Mouse (Mus musculus): ENCODE data around the gene Ckap2l. TPM values are rescaled to one million over a fixed set of nuclear protein-coding genes. Genes with fewer than 3 reads are reported as not detected.

Ckap2l gene
- total RNA-seq, 2 experiments from 2014 or later: 0.59 to 0.63 TPM

DNA sequence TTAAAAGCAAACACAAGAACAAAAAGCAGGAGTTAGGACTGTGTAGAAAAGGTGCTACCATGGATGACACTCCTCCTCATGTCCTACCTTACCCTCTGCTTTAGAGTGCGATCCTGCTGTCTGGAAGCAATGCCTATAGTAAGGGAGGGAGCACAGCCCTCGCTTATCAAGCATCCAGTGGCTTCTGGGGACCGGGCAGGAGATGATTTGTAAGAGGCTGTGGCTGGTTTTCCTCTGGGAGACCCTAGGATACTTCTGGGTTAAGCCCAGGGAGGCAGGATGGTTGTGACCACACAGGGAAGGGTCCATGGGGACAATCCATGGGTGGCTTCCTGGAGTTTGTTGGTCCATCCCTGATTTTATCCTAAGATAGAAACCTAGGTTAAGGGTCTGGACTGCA, 36.4 kb downstream of the Ckap2l start:
- intact Hi-C loops (cut with DNase I): no loop called here
- no peak for DNase-seq (ENCODE audit: extremely low spot score in 1 of 2, low spot score in 2 of 2)
- TF ChIP-seq CTCF (IDR thresholded peaks at IDR 0.05): no peak

DNA sequence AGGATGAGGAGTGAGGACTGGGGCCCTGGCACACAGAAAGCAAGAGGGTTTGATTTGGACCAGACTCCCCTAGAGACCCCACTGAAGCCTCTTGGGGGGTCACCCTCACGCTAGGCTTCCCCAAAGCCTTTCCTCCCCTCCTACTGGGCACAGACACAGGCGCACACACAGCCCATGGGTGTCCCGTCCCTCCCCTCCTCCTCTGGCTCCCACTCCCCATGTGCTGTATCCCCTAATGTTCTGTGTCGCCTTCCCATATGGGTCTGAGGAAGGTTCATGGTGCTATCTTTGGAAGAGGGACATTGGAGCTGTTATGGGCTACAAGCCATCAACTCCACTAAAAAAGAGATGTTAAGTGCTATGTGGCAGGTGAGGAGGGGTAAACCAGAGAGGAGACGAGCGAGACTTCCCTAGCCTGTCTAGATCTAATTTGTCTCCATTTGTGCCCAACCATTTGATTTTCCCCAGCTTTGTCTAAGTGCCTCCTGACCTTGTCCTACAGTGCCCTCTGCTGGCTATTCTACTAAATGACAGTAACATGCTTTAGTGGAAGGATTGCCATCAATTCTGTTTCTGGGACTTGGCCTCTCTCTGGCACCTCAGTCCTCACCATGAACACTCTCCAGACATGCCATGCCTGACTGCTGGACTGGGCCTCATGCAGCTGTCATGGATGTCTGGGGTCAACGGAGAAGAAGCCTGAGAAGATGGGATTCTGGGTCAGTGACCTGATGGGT, 38.4 kb downstream of the Ckap2l start:
- intact Hi-C loops (cut with DNase I): loop anchor here (1.0 to 10.0 kb wide), 4 partner anchors 84 to 394 kb away; partner anchors contain the start of gene Fbln7
- no peak overlapping the region for H3K4me3 ChIP-seq
- H3K27ac ChIP-seq: no peak overlapping the region
- peak; percentile 87 for TF ChIP-seq CTCF (IDR thresholded peaks at IDR 0.05)
- DNase-seq (ENCODE audit: extremely low spot score in 1 of 2, low spot score in 2 of 2): peak; percentile 57 to 59

More for the DNA sequence above, 36.4 kb downstream of the Ckap2l start:
- Histone ChIP-seq H3K27ac (no peak overlapping the region), H3K4me3 (no peak overlapping the region)

DNA sequence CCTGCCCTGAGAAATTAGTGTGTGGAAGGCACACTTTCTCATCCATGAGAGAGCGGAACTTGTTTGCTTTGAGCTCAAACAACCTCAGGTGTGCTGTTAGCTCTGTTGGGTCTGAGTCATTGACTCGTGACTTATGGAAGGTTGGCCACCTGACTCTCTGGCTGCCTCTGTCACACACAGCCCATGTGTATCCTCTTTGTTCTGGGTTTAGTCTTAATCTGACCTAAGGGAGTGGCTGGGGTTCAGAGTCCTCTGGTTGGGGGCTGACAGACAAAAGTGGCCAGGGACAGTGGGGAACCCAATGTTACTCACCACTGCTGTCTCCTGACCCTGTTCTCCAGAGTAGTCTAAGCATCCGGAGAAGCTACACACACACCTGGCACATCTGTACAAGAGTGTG, 39.0 kb downstream of the Ckap2l start:
- DNase-seq (ENCODE audit: extremely low spot score in 1 of 2, low spot score in 2 of 2): no peak
- intact Hi-C loops (cut with DNase I): loop anchor here (2.0 to 10.0 kb wide), 3 partner anchors 177 to 393 kb away; partner anchors contain the start of gene Fbln7

DNA sequence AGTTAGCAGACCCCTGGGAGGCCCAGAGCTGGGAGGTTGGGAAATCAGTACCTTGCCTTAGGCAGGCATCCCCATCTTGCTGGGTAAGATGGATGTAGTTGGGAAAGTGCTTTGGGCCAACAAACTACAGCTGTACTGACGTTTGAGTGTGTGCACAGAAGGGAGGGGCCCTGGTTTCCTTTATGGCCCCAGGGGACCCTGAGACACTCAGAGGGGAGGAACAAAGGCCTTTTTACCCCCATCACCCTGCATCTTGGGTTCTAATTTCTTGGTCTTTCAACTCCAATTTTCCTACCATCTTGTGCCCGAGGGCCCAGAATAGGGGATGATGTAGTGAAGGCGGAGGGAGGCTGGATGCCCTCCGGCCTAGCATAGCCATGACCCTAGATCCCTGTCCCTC, 41.0 kb downstream of the Ckap2l start:
- no peak overlapping the region for H3K4me3 ChIP-seq
- TF ChIP-seq CTCF (IDR thresholded peaks at IDR 0.05): no peak
- no peak overlapping the region for H3K27ac ChIP-seq
- DNase-seq (ENCODE audit: extremely low spot score in 1 of 2, low spot score in 2 of 2): no peak
- intact Hi-C loops (cut with DNase I): loop anchor here (5.0 to 10.0 kb wide), 2 partner anchors 309 to 391 kb away; partner anchors contain the start of gene Fbln7

More for the DNA sequence above, 39.0 kb downstream of the Ckap2l start:
- Histone ChIP-seq H3K27ac (no peak overlapping the region), H3K4me3 (no peak overlapping the region)
- TF ChIP-seq CTCF (IDR thresholded peaks at IDR 0.05): no peak

DNA sequence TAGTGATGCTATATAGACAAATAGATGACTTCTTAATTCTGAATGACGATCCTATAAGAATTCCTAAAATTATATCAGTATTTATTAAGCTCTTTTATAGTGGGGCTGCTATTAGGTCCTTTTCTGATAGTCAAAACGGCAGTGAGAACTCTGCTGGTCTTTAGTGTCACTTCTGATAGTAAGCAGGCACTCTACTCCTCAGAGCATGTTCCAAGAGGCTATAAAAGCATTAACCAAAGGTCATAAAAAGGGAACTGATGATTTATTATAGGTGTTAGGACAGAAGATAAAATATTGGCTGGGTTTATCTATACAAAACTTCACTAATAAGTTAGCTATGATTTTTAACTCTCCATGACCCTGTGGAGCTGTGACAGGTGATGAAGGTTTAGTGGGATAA, 42.9 kb downstream of the Ckap2l start:
- TF ChIP-seq CTCF (IDR thresholded peaks at IDR 0.05): no peak
- no peak for DNase-seq (ENCODE audit: extremely low spot score in 1 of 2, low spot score in 2 of 2)
- Histone ChIP-seq H3K27ac (no peak overlapping the region), H3K4me3 (no peak overlapping the region)
- intact Hi-C loops (cut with DNase I): loop anchor here (10.0 kb wide), 1 partner anchor 389 kb away; the partner anchor contains the start of gene Fbln7

DNA sequence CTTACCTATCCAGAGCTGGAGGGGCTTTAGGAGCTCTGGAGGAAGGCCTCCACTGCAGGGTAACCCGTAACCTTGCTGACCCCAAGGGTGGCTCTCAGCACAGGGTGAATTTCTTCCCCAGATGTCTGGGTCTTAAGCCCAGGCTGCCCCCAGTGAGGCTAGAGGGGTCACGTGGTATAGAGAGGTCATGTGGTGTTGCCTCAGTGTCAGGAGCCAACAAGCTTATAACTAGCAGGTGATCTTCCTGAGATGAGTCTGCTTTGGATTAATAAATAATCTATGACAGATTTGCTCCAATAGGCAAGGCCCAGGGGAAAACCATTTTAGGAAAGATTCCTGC, 43.4 kb downstream of the Ckap2l start:
- Histone ChIP-seq H3K27ac (no peak overlapping the region), H3K4me3 (no peak overlapping the region)
- DNase-seq (ENCODE audit: extremely low spot score in 1 of 2, low spot score in 2 of 2): no peak
- no peak for TF ChIP-seq CTCF (IDR thresholded peaks at IDR 0.05)
- intact Hi-C loops (cut with DNase I): loop anchor here (10.0 kb wide), 1 partner anchor 389 kb away; the partner anchor contains the start of gene Fbln7

DNA sequence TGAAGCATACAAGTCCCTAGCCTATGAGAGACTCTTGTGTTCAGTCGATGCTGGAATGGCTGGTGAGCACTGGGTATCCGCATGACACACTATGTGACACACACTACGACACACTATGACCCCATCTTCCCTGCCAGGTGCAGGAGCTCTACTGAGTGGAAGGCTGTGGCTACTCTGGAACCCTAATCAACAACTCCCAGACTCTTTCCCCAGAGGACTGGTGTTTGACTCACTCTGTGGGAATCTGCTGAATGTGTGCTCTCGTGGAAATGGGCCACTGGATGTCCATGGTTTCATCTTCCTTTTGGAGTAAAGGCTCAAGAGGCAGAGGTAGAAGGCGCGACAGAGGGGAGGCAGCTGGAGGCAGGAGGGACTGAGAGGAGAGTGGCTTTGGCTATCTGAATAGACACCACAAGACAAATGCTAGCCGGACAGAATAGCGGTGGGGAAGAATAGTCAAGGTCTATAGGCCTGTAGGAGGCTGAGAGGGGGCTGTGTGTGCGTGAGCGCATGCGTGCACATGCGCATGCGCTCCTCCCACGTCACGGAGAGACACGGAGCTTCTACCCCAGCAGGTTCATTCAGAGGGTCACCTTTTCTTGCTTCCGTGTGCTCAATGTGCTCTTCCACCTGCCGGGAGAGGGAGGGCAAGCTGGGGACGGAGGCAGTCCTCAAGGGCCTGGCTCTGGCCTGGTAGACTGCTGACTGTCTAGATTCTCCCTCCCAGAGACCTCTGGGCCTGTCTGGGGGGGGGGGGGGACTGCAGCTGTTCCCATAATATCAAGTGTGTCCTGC, 44.0 kb downstream of the Ckap2l start:
- no peak for TF ChIP-seq CTCF (IDR thresholded peaks at IDR 0.05)
- H3K27ac ChIP-seq: no peak overlapping the region
- intact Hi-C loops (cut with DNase I): loop anchor here (10.0 kb wide), 1 partner anchor 388 kb away; the partner anchor contains the start of gene Fbln7
- H3K4me3 ChIP-seq: no peak overlapping the region
- no peak for DNase-seq (ENCODE audit: extremely low spot score in 1 of 2, low spot score in 2 of 2)

DNA sequence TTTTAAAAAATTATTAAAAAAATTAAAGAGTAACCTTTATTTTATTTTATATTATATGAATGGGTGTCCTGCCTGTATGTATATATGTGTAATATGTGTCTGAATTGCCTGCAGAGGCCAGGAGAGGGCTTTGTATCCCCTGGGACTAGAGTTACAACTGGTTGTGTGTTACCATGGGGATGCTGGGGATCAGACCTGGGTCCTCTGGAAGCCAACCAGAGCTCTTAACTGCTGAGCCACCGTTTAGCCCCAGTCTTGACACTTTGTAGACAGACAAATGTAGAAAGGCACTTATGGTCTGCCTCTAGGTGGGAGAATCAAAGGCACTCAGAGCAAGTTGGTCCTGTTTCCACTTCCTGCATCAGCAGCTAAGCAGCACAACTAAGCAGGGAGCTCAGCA, 47.7 kb downstream of the Ckap2l start:
- TF ChIP-seq CTCF (IDR thresholded peaks at IDR 0.05): no peak
- no peak for DNase-seq (ENCODE audit: extremely low spot score in 1 of 2, low spot score in 2 of 2)
- no peak overlapping the region for H3K27ac ChIP-seq
- intact Hi-C loops (cut with DNase I): no loop called here
- H3K4me3 ChIP-seq: no peak overlapping the region

DNA sequence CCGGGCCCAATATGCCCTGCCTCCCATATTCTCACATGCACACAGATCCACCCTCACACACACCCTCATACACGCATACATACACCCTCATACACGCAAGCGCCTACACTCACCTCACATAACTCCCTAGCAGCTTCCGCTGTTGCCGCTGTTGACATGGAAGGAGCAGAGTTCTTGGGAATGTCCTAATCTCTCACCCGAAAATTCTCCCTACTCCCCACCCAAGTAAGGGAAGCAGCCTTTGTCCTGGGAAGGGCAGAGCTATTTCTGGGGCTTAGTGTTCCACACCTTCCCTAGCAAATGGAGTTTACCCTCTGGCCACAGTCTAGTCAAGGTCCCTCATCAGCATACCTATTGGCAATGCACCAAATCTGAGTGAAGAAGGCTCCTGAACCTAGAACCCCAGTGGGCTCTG, 49.3 kb downstream of the Ckap2l start:
- intact Hi-C loops (cut with DNase I): no loop called here
- H3K27ac ChIP-seq: no peak overlapping the region
- no peak for DNase-seq (ENCODE audit: extremely low spot score in 1 of 2, low spot score in 2 of 2)
- H3K4me3 ChIP-seq: no peak overlapping the region
- TF ChIP-seq CTCF (IDR thresholded peaks at IDR 0.05): no peak

DNA sequence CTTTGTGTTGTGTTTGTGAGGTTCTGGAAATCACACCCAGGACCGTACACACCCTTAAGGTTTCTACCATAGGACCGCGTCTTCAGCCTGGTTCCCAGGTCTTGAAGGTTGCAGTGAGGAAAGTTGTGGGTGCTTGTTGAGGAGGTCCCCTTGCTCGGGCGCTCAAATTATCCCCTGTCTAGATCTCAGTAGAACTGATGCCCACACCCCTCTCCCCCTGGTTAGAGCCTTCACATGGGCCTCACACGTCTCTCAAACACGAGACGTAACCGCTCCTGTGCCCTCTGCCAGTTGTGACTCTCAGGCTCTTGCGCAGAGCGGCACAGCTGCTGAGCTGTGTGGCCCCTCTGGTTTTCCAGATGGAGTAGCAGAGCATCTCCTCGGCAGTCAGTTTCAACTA, 50.1 kb downstream of the Ckap2l start:
- no peak for DNase-seq (ENCODE audit: extremely low spot score in 1 of 2, low spot score in 2 of 2)
- TF ChIP-seq CTCF (IDR thresholded peaks at IDR 0.05): no peak
- Histone ChIP-seq H3K4me3 (no peak overlapping the region), H3K27ac (no peak overlapping the region)
- intact Hi-C loops (cut with DNase I): no loop called here

DNA sequence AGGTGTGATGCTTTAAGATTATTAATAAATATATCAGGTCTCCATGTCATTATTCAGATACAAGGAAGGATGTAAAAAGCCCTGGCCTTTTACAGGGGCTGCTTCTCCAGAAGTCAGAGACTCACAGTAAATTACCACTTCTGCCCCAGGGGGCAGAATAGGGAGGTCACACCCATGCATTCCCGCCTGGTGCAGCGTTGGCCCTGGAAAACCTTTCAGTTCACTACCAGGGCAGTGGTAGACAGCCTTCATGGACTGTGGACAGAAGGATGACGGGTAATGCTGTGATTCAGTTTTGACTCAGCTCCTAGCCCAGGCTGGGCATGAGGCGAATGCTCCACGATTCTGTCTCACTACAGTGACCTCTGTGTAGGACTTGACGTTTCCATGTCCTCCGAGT, 50.6 kb downstream of the Ckap2l start:
- DNase-seq (ENCODE audit: extremely low spot score in 1 of 2, low spot score in 2 of 2): no peak
- TF ChIP-seq CTCF (IDR thresholded peaks at IDR 0.05): no peak
- Histone ChIP-seq H3K27ac (no peak overlapping the region), H3K4me3 (no peak overlapping the region)
- intact Hi-C loops (cut with DNase I): no loop called here

DNA sequence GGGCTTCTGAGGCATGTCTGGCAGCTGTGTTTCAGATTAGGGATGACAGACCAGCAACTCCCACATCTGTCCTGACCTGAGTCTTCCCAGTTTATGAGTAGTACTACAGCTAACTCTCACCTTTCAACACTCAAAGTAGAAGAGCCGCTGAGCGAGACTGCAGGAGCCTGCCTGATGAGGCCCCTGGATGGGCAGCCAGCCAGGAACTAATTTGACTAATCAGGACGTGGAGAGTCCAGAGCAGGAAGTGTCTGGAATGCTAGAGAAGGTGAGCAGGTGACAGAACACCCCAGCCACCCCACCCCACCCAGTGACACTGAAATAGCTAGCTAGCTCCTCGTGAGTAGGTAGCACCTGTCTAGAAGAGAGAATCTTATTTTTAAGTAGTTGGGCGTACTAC, 51.4 kb downstream of the Ckap2l start:
- H3K4me3 ChIP-seq: no peak overlapping the region
- intact Hi-C loops (cut with DNase I): no loop called here
- no peak for TF ChIP-seq CTCF (IDR thresholded peaks at IDR 0.05)
- no peak overlapping the region for H3K27ac ChIP-seq
- no peak for DNase-seq (ENCODE audit: extremely low spot score in 1 of 2, low spot score in 2 of 2)
